Mouse (Mus musculus): ENCODE measurements around the gene Celf2. TPM values are rescaled to one million over a fixed set of nuclear protein-coding genes. Genes with fewer than 3 reads are reported as not detected.

The Celf2 gene
- polyA plus RNA-seq, 1 experiment, result 40.8 TPM

DNA sequence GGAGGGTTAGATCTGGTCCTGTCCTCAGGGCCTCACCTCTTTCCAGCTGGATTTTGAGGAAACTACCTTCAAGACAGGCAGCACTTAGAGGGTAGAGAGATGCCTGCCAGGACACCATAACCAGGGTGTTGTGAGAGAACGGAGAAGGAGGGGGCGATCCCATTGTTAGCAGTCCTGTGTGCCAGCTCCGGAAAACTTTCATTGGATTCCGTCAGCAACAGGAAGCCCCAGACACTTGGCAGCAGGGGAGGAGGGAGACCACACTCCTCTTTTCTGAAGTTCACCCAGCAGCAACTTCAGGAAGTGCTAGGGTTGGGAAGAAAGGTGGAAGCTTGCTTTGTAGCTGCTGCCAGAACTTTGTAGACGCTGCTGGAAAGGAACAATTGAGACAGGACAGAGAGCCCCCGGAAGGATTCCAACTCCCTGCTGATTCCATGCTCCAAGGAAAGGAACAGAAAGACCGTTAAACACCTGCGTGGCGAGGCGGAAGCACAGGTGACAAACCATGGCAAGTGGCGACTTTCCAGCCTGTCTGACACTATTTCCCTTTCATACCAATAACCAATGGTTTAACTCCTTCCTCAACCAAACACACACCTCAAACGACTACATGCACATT, 445.7 kb downstream of the Celf2 start:
- no peak for DNase-seq (ENCODE audit: low read depth in 1 of 2, low spot score in 2 of 2)
- no peak for TF ChIP-seq POLR2A (IDR thresholded peaks at IDR 0.05; ENCODE audit: low read depth, low read length)
- no peak for TF ChIP-seq CTCF (IDR thresholded peaks at IDR 0.05; ENCODE audit: extremely low read depth, insufficient read depth, insufficient read length, insufficient replicate concordance)
- Histone ChIP-seq H3K4me1 (ENCODE audit: control insufficient read depth, insufficient read depth, insufficient read length) (no peaks in the 10 kb centered on the region), H3K4me3 (ENCODE audit: extremely low read depth, insufficient read depth, insufficient read length) (no peak overlapping the region), H3K27ac (ENCODE audit: insufficient read depth, low read length) (no peak overlapping the region), H3K27me3 (ENCODE audit: control insufficient read depth, insufficient read depth, low read length) (no peaks in the 10 kb centered on the region), H3K36me3 (ENCODE audit: control insufficient read depth, insufficient read depth, low read length) (no peaks in the 10 kb centered on the region)
- 55% methylated on average over 12 of the region's 12 CpGs for WGBS

- no peak for DNase-seq (ENCODE audit: low read depth in 1 of 2, low spot score in 2 of 2)
These were observed 448.8 kb downstream of the Celf2 start for GRCm38 (mm10) chr2:7060490-7061105.

DNA sequence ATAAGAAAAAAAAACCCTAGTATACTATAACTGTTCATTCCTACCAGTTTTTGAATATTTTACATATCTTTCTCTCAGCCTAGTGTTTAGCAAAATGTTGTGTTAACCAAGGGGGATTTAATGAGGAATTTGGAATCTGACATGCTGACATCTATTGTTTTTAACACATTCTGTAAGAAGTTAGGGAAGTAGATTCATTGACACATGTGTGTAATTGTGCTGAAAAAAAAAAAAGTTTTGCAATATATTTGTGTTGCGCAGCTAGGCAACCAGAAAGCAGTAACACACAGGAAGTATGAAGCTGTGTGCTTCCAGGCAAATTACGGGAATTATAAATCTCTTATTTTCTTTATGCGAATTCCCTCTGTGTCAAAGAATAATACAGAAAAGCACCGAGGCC, 453.0 kb downstream of the Celf2 start:
- Histone ChIP-seq H3K36me3 (ENCODE audit: control insufficient read depth, insufficient read depth, low read length) (no peaks in the 10 kb centered on the region), H3K27me3 (ENCODE audit: control insufficient read depth, insufficient read depth, low read length) (no peaks in the 10 kb centered on the region), H3K4me3 (ENCODE audit: extremely low read depth, insufficient read depth, insufficient read length) (no peak overlapping the region), H3K4me1 (ENCODE audit: control insufficient read depth, insufficient read depth, insufficient read length) (no peaks in the 10 kb centered on the region), H3K27ac (ENCODE audit: insufficient read depth, low read length) (no peak overlapping the region)
- TF ChIP-seq POLR2A (IDR thresholded peaks at IDR 0.05; ENCODE audit: low read depth, low read length) (no peak), CTCF (IDR thresholded peaks at IDR 0.05; ENCODE audit: extremely low read depth, insufficient read depth, insufficient read length, insufficient replicate concordance) (no peak)
- WGBS, result 89% methylated on average over 4 of the region's 4 CpGs
- DNase-seq (ENCODE audit: low read depth in 1 of 2, low spot score in 2 of 2), result no peak

More at GRCm38 (mm10) chr2:7060490-7061105, 448.8 kb downstream of the Celf2 start:
- H3K27ac ChIP-seq (ENCODE audit: insufficient read depth, low read length), result no peak overlapping the region
- TF ChIP-seq POLR2A (IDR thresholded peaks at IDR 0.05; ENCODE audit: low read depth, low read length), result no peak
- TF ChIP-seq CTCF (IDR thresholded peaks at IDR 0.05; ENCODE audit: extremely low read depth, insufficient read depth, insufficient read length, insufficient replicate concordance), result no peak
- no peaks in the 10 kb centered on the region for H3K4me1 ChIP-seq (ENCODE audit: control insufficient read depth, insufficient read depth, insufficient read length)
- no peaks in the 10 kb centered on the region for H3K27me3 ChIP-seq (ENCODE audit: control insufficient read depth, insufficient read depth, low read length)
- no peak overlapping the region for H3K4me3 ChIP-seq (ENCODE audit: extremely low read depth, insufficient read depth, insufficient read length)
- 89% methylated on average over 7 of the region's 7 CpGs for WGBS
- H3K36me3 ChIP-seq (ENCODE audit: control insufficient read depth, insufficient read depth, low read length), result no peaks in the 10 kb centered on the region

- TF ChIP-seq CTCF (IDR thresholded peaks at IDR 0.05; ENCODE audit: extremely low read depth, insufficient read depth, insufficient read length, insufficient replicate concordance), result no peak
- no peak for TF ChIP-seq POLR2A (IDR thresholded peaks at IDR 0.05; ENCODE audit: low read depth, low read length)
- no peaks in the 10 kb centered on the region for H3K27me3 ChIP-seq (ENCODE audit: control insufficient read depth, insufficient read depth, low read length)
- no peaks in the 10 kb centered on the region for H3K36me3 ChIP-seq (ENCODE audit: control insufficient read depth, insufficient read depth, low read length)
- H3K4me1 ChIP-seq (ENCODE audit: control insufficient read depth, insufficient read depth, insufficient read length), result no peaks in the 10 kb centered on the region
- H3K27ac ChIP-seq (ENCODE audit: insufficient read depth, low read length), result no peak overlapping the region
- H3K4me3 ChIP-seq (ENCODE audit: extremely low read depth, insufficient read depth, insufficient read length), result no peak overlapping the region
- 69% methylated on average over 3 of the region's 3 CpGs for WGBS
- no peak for DNase-seq (ENCODE audit: low read depth in 1 of 2, low spot score in 2 of 2)
These were observed 453.4 kb downstream of the Celf2 start for GRCm38 (mm10) chr2:7055958-7056357.

DNA sequence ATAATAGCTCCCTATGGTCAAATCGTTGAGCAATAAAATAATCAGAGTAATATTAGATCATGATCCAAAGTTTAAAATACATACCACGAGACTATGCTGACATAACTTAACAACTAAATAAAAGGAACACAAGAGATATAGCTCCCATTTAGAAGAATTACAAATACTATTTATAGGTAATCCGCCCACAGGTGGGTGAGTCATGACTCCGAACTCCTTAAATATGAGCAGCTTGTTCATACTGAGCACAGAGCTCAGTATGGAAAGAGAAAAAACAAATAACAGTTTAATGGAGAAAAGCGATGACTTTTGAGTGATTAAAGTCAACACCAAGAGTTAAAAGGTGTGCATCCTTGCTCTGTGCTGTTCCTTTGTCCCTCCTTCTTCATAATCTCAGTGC, 458.3 kb downstream of the Celf2 start:
- TF ChIP-seq CTCF (IDR thresholded peaks at IDR 0.05; ENCODE audit: extremely low read depth, insufficient read depth, insufficient read length, insufficient replicate concordance) (no peak), POLR2A (IDR thresholded peaks at IDR 0.05; ENCODE audit: low read depth, low read length) (no peak)
- Histone ChIP-seq H3K4me3 (ENCODE audit: extremely low read depth, insufficient read depth, insufficient read length) (no peak overlapping the region), H3K4me1 (ENCODE audit: control insufficient read depth, insufficient read depth, insufficient read length) (no peaks in the 10 kb centered on the region), H3K27me3 (ENCODE audit: control insufficient read depth, insufficient read depth, low read length) (no peaks in the 10 kb centered on the region), H3K36me3 (ENCODE audit: control insufficient read depth, insufficient read depth, low read length) (no peaks in the 10 kb centered on the region), H3K27ac (ENCODE audit: insufficient read depth, low read length) (no peak overlapping the region)
- 88% methylated on average over 5 of the region's 5 CpGs for WGBS
- no peak for DNase-seq (ENCODE audit: low read depth in 1 of 2, low spot score in 2 of 2)

DNA sequence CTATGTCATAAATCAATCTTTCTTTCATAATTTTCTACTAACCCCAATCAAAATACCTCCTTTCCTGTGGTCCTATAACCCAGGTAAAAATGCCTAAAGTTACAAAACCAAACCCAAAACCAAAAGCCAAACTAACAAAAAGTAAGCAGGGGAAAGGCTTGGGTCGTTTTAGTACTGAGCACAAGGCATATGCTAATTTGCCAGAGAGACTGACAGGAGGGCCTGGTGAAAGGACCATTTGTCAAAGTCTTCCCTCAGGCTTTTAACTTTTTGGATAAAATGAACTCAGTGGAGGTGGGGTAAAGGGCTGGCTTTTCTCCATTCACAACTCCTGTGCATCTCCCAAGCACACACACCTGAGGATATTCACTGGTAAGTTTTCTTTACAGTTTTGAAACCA, 463.2 kb downstream of the Celf2 start:
- no peak overlapping the region for H3K27ac ChIP-seq (ENCODE audit: insufficient read depth, low read length)
- H3K36me3 ChIP-seq (ENCODE audit: control insufficient read depth, insufficient read depth, low read length), result no peaks in the 10 kb centered on the region
- no peak overlapping the region for H3K4me3 ChIP-seq (ENCODE audit: extremely low read depth, insufficient read depth, insufficient read length)
- no peaks in the 10 kb centered on the region for H3K27me3 ChIP-seq (ENCODE audit: control insufficient read depth, insufficient read depth, low read length)
- TF ChIP-seq CTCF (IDR thresholded peaks at IDR 0.05; ENCODE audit: extremely low read depth, insufficient read depth, insufficient read length, insufficient replicate concordance) (no peak), POLR2A (IDR thresholded peaks at IDR 0.05; ENCODE audit: low read depth, low read length) (no peak)
- H3K4me1 ChIP-seq (ENCODE audit: control insufficient read depth, insufficient read depth, insufficient read length), result no peaks in the 10 kb centered on the region
- no peak for DNase-seq (ENCODE audit: low read depth in 1 of 2, low spot score in 2 of 2)
- WGBS, result 36% methylated on average over 1 of the region's 1 CpGs

GRCm38 (mm10) chr2:7045531-7045930, 463.8 kb downstream of the Celf2 start:
- TF ChIP-seq POLR2A (IDR thresholded peaks at IDR 0.05; ENCODE audit: low read depth, low read length) (no peak), CTCF (IDR thresholded peaks at IDR 0.05; ENCODE audit: extremely low read depth, insufficient read depth, insufficient read length, insufficient replicate concordance) (no peak)
- 92% methylated on average over 4 of the region's 4 CpGs for WGBS
- no peaks in the 10 kb centered on the region for H3K36me3 ChIP-seq (ENCODE audit: control insufficient read depth, insufficient read depth, low read length)
- H3K27me3 ChIP-seq (ENCODE audit: control insufficient read depth, insufficient read depth, low read length), result no peaks in the 10 kb centered on the region
- no peaks in the 10 kb centered on the region for H3K4me1 ChIP-seq (ENCODE audit: control insufficient read depth, insufficient read depth, insufficient read length)
- H3K27ac ChIP-seq (ENCODE audit: insufficient read depth, low read length), result no peak overlapping the region
- DNase-seq (ENCODE audit: low read depth in 1 of 2, low spot score in 2 of 2), result no peak
- H3K4me3 ChIP-seq (ENCODE audit: extremely low read depth, insufficient read depth, insufficient read length), result no peak overlapping the region
